Mouse (Mus musculus): ENCODE data around the gene Defb36. TPM values are rescaled to one million over a fixed set of nuclear protein-coding genes. Genes with fewer than 3 reads are reported as not detected.

The Defb36 gene
- total RNA-seq, 2 experiments from 2014 or later = not detected

DNA sequence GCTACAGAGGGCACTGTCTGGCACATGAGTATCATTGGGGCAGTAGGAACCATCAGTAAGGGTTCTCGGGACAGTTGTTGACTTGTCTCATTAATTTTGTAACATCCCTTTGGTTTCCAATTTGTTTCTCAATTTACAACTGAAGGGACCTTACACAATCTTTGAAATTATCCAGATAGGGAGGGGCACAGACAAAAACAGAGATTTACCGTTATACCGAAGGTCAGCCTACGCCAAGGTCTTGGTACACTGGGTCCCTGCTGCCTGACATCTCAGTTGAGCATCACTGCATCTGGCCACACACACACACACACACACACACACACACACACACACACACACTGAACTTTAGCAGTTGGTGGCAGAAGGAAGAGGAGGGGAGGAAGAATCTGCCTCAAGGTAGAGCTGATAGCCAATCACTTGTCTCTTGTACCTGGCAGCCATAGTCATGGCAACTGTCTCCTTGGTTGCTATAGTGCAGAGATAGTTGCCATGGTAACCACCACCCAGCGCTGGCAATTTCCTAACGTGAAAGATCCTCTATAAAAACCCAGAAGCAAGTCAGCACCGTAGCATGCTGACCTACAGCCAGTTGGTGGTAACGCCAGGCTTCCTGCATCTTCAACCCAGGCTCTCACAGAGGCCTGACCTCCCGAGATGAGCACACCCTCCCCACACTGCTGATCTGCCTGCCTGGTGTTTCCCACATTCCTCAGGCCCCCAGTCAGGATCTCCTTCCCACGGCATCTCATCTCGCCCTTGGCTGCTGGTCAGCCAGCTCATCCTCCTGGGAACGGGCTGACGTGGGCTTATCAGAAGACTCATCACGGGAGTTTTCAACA lies 50.0 kb downstream of the Defb36 start:
- DNase-seq (ENCODE audit: low spot score) = peak; percentile 45

GRCm38 (mm10) chr2:152657398-152657797 lies 53.3 kb downstream of the Defb36 start:
- intact Hi-C loops (cut with DNase I) = loop anchor here (1.0 to 5.0 kb wide), 2 partner anchors 42 to 105 kb away; no protein-coding TSS in a partner anchor
- no peak for DNase-seq (ENCODE audit: low spot score)

More for the DNA sequence above, 50.0 kb downstream of the Defb36 start:
- intact Hi-C loops (cut with DNase I) = no loop called here

DNA sequence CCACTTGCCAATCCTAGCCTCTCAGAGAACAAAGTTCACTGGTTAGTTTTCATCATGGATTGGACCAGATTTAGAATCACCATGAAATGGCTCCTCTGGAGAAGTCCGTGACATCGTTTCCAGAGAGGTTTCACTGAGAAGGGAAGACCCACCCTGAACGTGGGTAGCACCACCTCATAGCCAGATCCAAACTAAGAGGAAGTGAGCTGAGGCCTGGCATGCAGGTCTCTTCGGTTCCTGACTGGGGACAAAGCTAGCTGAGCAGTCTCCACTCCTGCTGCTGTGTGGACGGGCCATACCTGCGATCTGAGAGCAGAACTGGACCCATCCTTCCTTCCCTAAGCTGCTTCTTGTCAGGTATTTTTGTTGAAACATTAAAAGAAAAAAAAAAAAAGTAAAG lies 57.0 kb downstream of the Defb36 start:
- intact Hi-C loops (cut with DNase I) = no loop called here
- DNase-seq (ENCODE audit: low spot score) = no peak

Other genes starting within 250 kb of the Defb36 start
- not detected for gene Nrsn2, start 227.7 kb upstream of the Defb36 start, total RNA-seq (2021)
- 1 to 10 TPM; 9.5 to 9.7 TPM for gene Sox12, start 206.3 kb upstream of the Defb36 start, total RNA-seq (2021)
- 10 to 100 TPM in 1 of 2 experiments, 1 to 10 TPM in 1; 9.7 to 10.1 TPM for gene Zcchc3, start 189.3 kb upstream of the Defb36 start, total RNA-seq (2021)
- gene 6820408C15Rik, start 188.7 kb upstream of the Defb36 start, total RNA-seq (2021) = 1 to 10 TPM; 2.8 to 3.0 TPM
- not detected for gene Defb23, start 139.7 kb upstream of the Defb36 start, total RNA-seq (2021)
- not detected for gene Defb20, start 127.3 kb upstream of the Defb36 start, total RNA-seq (2021)
- gene Defb22, start 114.2 kb upstream of the Defb36 start, total RNA-seq (2021) = not detected
- not detected for gene Defb26, start 92.6 kb upstream of the Defb36 start, total RNA-seq (2021)
- not detected for gene Defb28, start 86.1 kb upstream of the Defb36 start, total RNA-seq (2021)
- not detected for gene Defb29, start 64.2 kb upstream of the Defb36 start, total RNA-seq (2021)
- gene Gm17416, start 35.0 kb upstream of the Defb36 start, total RNA-seq (2021) = not detected
- not detected for gene Defb21, start 31.6 kb upstream of the Defb36 start, total RNA-seq (2021)
- not detected for gene Defb19, start 24.0 kb upstream of the Defb36 start, total RNA-seq (2021)
- not detected for gene Defb45, start 4.9 kb upstream of the Defb36 start, total RNA-seq (2021)
- gene Defb25, start 18.7 kb downstream of the Defb36 start, total RNA-seq (2021) = not detected
- gene Rem1, start 22.6 kb downstream of the Defb36 start, total RNA-seq (2021) = 1 to 10 TPM; 7.7 to 8.5 TPM
- 10 to 100 TPM; 35.1 to 38.5 TPM for gene H13, start 65.1 kb downstream of the Defb36 start, total RNA-seq (2021)
- gene Mcts2, start 82.7 kb downstream of the Defb36 start, total RNA-seq (2021) = 10 to 100 TPM; 17.7 to 18.5 TPM
- 10 to 100 TPM; 37.8 to 57.0 TPM for gene Id1, start 131.9 kb downstream of the Defb36 start, total RNA-seq (2021)
- gene Cox4i2, start 149.8 kb downstream of the Defb36 start, total RNA-seq (2021) = 10 to 100 TPM; 12.2 to 16.8 TPM
- 10 to 100 TPM; 58.6 to 59.0 TPM for gene Bcl2l1, start 227.4 kb downstream of the Defb36 start, total RNA-seq (2021)
- gene Tpx2, start 243.6 kb downstream of the Defb36 start, total RNA-seq (2021) = 1 to 10 TPM; 1.5 to 1.6 TPM